Mouse (Mus musculus): ENCODE measurements around the gene Ttll10. TPM values are rescaled to one million over a fixed set of nuclear protein-coding genes. Genes with fewer than 3 reads are reported as not detected.

Gene Ttll10
- polyA plus RNA-seq (2015; fragmentation: Nextera tagmentation; extraction: Ambion mirVana) = not detected in 2 replicates

DNA sequence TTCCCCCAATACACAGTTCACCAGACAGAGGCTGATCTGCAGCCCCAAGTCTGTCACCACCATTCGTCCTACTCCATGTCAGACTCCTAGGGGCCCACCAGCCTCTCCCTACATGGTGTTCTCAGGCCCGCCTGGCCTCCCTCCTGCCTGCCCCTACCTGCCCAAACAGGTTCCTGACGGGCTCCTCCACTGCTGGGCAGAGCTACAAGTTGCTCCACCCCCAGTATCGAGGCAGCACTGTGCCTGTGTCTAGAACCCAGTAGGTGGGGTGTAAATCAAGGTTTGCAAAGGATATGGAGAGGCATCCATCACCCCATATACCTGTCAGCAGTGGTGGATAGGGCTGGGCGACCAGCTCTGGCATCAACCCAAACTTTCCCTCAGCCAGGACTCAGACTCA is at the start of gene Ttll10:
Ttll10 (minus strand) TSS at position 154 of the 400 bp plus-strand sequence.

DNA sequence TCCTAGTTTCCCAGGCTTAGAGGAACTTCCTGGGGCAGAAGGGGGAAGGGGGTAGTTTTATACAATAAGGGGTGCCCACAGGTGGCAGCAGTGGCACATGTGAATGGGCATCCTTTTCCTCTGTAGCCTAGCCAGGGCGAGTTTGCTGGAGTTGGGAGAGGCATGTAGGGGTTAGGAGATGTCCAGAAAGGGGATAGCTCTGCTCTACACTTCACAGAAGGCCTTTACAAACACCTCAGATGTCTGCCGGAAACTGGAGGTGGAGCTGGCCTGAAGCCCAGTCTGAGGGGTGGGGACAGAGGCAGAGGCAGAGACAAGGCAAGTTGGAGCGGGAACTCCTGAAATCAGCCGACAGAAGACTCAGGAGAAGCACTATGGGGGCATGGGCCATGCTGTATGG is 33.2 kb downstream of the Ttll10 start, which contains the start of gene Tnfrsf18:
Tnfrsf18 (plus strand) TSS at position 152 of the 400 bp plus-strand sequence.

DNA sequence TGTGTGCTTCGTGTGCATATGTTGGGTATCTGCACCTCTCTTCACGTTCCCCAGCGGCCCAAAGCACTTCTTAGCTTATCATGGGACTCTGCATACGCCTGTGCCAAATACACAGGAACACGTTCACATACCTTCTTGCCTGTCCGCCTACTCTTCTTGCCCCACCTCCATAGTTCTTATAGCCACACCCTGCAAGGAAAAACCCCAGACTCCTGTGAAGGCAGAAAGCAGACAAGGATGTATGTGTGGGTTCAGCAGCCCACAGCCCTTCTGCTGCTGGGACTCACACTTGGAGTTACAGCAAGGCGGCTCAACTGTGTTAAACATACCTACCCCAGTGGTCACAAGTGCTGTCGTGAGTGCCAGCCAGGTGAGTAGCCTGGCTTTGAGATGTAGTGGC is 45.6 kb downstream of the Ttll10 start, which contains the start of gene Tnfrsf4:
Tnfrsf4 (plus strand) TSS at position 207 of the 400 bp plus-strand sequence.

GRCm38 (mm10) chr4:155992241-155992905 is 66.8 kb downstream of the Ttll10 start, which contains the start of the genes B3galt6 and Sdf4:
Gene B3galt6 (minus strand): TSS chr4:155992649.
Gene Sdf4 (plus strand): TSS chr4:155992872.

MicroRNAs within 50 kb of the gene (microRNA counts, 519-probe panel; counts per million panel counts)
- microRNA mmu-miR-200a (296 counts per million, percentile 58 among the panel's probes with 10 or more counts), microRNA mmu-miR-200b (2,628 counts per million, percentile 69 among the panel's probes with 10 or more counts), microRNA mmu-miR-429 (296 counts per million, percentile 58 among the panel's probes with 10 or more counts)

Small RNA genes lying within 50 kb of the gene (microRNA-seq; reads per million reads assigned to microRNA genes)
- gene Mir200a = 0.42 to 1.4 reads per million in 2 experiments
- 4.9 to 8.6 reads per million in 2 experiments for gene Mir200b
- gene Mir429 = 10.6 to 20.5 reads per million in 2 experiments

Other genes starting within 250 kb of the Ttll10 start
- gene Ccnl2, start 246.9 kb downstream of the Ttll10 start, polyA plus RNA-seq (2015; fragmentation: Nextera tagmentation; extraction: Ambion mirVana) = 89.3 and 91.0 TPM in 2 replicates
- gene Aurkaip1, start 228.1 kb downstream of the Ttll10 start, polyA plus RNA-seq (2015; fragmentation: Nextera tagmentation; extraction: Ambion mirVana) = 131 and 148 TPM in 2 replicates
- 109 and 120 TPM in 2 replicates for gene Mxra8, start 219.7 kb downstream of the Ttll10 start, polyA plus RNA-seq (2015; fragmentation: Nextera tagmentation; extraction: Ambion mirVana)
- 13.5 and 16.4 TPM in 2 replicates for gene Dvl1, start 212.0 kb downstream of the Ttll10 start, polyA plus RNA-seq (2015; fragmentation: Nextera tagmentation; extraction: Ambion mirVana)
- gene Tas1r3, start 196.1 kb downstream of the Ttll10 start, polyA plus RNA-seq (2015; fragmentation: Nextera tagmentation; extraction: Ambion mirVana) = 0.16 and 0.21 TPM in 2 replicates
- 8.0 and 8.1 TPM in 2 replicates for gene Cptp, start 190.0 kb downstream of the Ttll10 start, polyA plus RNA-seq (2015; fragmentation: Nextera tagmentation; extraction: Ambion mirVana)
- gene Ints11, start 189.9 kb downstream of the Ttll10 start, polyA plus RNA-seq (2015; fragmentation: Nextera tagmentation; extraction: Ambion mirVana) = 23.9 and 26.2 TPM in 2 replicates
- gene Pusl1, start 167.6 kb downstream of the Ttll10 start, polyA plus RNA-seq (2015; fragmentation: Nextera tagmentation; extraction: Ambion mirVana) = 24.9 and 28.0 TPM in 2 replicates
- gene Acap3, start 167.6 kb downstream of the Ttll10 start, polyA plus RNA-seq (2015; fragmentation: Nextera tagmentation; extraction: Ambion mirVana) = 9.6 and 9.8 TPM in 2 replicates
- gene Ube2j2, start 115.6 kb downstream of the Ttll10 start, polyA plus RNA-seq (2015; fragmentation: Nextera tagmentation; extraction: Ambion mirVana) = 65.7 and 69.6 TPM in 2 replicates
- 22.7 and 51.1 TPM in 2 replicates for gene C1qtnf12, start 97.1 kb downstream of the Ttll10 start, polyA plus RNA-seq (2015; fragmentation: Nextera tagmentation; extraction: Ambion mirVana)
- 8.4 and 8.5 TPM in 2 replicates for gene B3galt6, start 66.8 kb downstream of the Ttll10 start, polyA plus RNA-seq (2015; fragmentation: Nextera tagmentation; extraction: Ambion mirVana)
- 85.8 and 116 TPM in 2 replicates for gene Sdf4, start 66.5 kb downstream of the Ttll10 start, polyA plus RNA-seq (2015; fragmentation: Nextera tagmentation; extraction: Ambion mirVana)
- gene Tnfrsf4, start 45.6 kb downstream of the Ttll10 start, polyA plus RNA-seq (2015; fragmentation: Nextera tagmentation; extraction: Ambion mirVana) = 0.23 and 0.38 TPM in 2 replicates
- 1.0 and 1.3 TPM in 2 replicates for gene Tnfrsf18, start 33.2 kb downstream of the Ttll10 start, polyA plus RNA-seq (2015; fragmentation: Nextera tagmentation; extraction: Ambion mirVana)
- gene 9430015G10Rik, start 50.6 kb upstream of the Ttll10 start, polyA plus RNA-seq (2015; fragmentation: Nextera tagmentation; extraction: Ambion mirVana) = 4.9 and 5.1 TPM in 2 replicates
- 0.19 TPM in 1 of 2 replicates, not detected in the other for gene Rnf223, start 71.1 kb upstream of the Ttll10 start, polyA plus RNA-seq (2015; fragmentation: Nextera tagmentation; extraction: Ambion mirVana)
- 9.7 and 10.3 TPM in 2 replicates for gene Agrn, start 138.1 kb upstream of the Ttll10 start, polyA plus RNA-seq (2015; fragmentation: Nextera tagmentation; extraction: Ambion mirVana)
- gene Isg15, start 141.4 kb upstream of the Ttll10 start, polyA plus RNA-seq (2015; fragmentation: Nextera tagmentation; extraction: Ambion mirVana) = 5.4 and 5.6 TPM in 2 replicates
- gene AW011738, start 143.9 kb upstream of the Ttll10 start, polyA plus RNA-seq (2015; fragmentation: Nextera tagmentation; extraction: Ambion mirVana) = 1.4 and 2.0 TPM in 2 replicates
- 17.7 and 19.9 TPM in 2 replicates for gene Perm1, start 156.5 kb upstream of the Ttll10 start, polyA plus RNA-seq (2015; fragmentation: Nextera tagmentation; extraction: Ambion mirVana)
- gene Plekhn1, start 175.4 kb upstream of the Ttll10 start, polyA plus RNA-seq (2015; fragmentation: Nextera tagmentation; extraction: Ambion mirVana) = 7.1 TPM in 2 replicates
- 21.8 and 23.8 TPM in 2 replicates for gene Noc2l, start 176.6 kb upstream of the Ttll10 start, polyA plus RNA-seq (2015; fragmentation: Nextera tagmentation; extraction: Ambion mirVana)
- not detected in 2 replicates for gene Samd11, start 196.2 kb upstream of the Ttll10 start, polyA plus RNA-seq (2015; fragmentation: Nextera tagmentation; extraction: Ambion mirVana)

Measured in skeletal muscle tissue, postnatal 0 days (tissue).